Mouse (Mus musculus) heart, adult 2 months (tissue): Measurements from ENCODE around the gene Sertad3.

Experiments
- CTCF ChIP-seq: fragments of 200-600 bp; IDR thresholded peaks from 2 replicates; pipeline ENCODE4 v1.8.1; 2022; ENCODE audit warnings: antibody characterized with exemption, mild to moderate bottlenecking, moderate library complexity
- EP300 ChIP-seq: fragments of 200-500 bp; IDR thresholded peaks from 2 replicates; pipeline ENCODE4 v1.6.1; 2011; ENCODE audit warnings: low read depth, low read length, control low read depth; ENCODE audit not compliant: insufficient read depth
- POLR2A ChIP-seq: fragments of 200-500 bp; IDR thresholded peaks from 2 replicates; pipeline ENCODE4 v1.6.1; 2011; ENCODE audit warnings: mild to moderate bottlenecking, low read depth, low read length, control low read depth; ENCODE audit not compliant: insufficient read depth

DNA sequence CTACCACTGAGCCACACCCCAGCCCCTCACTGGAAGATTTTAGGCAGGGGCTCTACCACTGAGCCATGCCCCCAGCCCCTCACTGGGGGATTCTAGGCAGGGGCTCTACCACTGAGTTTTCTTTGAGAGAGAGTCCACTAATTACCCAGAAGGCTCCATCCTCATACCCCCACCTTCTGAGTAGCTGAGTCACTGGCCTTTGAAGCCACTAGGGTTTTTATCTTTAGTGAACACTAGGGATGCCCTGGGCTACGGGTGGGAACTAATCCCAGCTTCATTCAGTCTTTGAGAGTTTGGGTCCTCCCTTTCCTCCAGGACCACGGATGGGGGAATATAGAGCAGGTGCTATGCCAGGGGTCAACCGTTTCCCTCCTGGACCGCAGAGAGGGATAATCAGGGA, 15.0 kb upstream of the Sertad3 start:
- TF ChIP-seq POLR2A (no peak), CTCF (no peak), EP300 (no peak)
